Mouse (Mus musculus) lung, postnatal 14 days (tissue): ENCODE data around the gene Nmbr.

Experiments
- DNase-seq: peaks from one replicate; pipeline ENCODE4 v3.0.0; 2021

Nmbr gene

GRCm38 (mm10) chr10:14705072-14706066 lies at the start of gene Nmbr, which contains the start of gene Vta1:
Gene Nmbr, plus strand, starts transcription at chr10:14705591.
Gene Vta1, minus strand, starts transcription at chr10:14705560.
- DNase-seq: peak; percentile 97

- no peak for DNase-seq
These were observed 44.5 kb upstream of the Nmbr start for GRCm38 (mm10) chr10:14660875-14661274.

- DNase-seq: no peak
These were observed 39.2 kb upstream of the Nmbr start for GRCm38 (mm10) chr10:14666147-14666546.

GRCm38 (mm10) chr10:14685663-14686062 lies 19.7 kb upstream of the Nmbr start:
- DNase-seq: no peak

- no peak for DNase-seq
These were observed 16.5 kb upstream of the Nmbr start for GRCm38 (mm10) chr10:14688785-14689442.

GRCm38 (mm10) chr10:14690349-14690748 lies 15.0 kb upstream of the Nmbr start:
- no peak for DNase-seq

GRCm38 (mm10) chr10:14703239-14703638 lies 2.2 kb upstream of the Nmbr start:
- no peak for DNase-seq

GRCm38 (mm10) chr10:14703830-14704420 lies 1.5 kb upstream of the Nmbr start:
- DNase-seq: no peak

GRCm38 (mm10) chr10:14718114-14718513 lies 12.7 kb downstream of the Nmbr start, which contains the start of gene Gje1:
Gene Gje1, minus strand, starts transcription at chr10:14718214.
- no peak for DNase-seq

GRCm38 (mm10) chr10:14725671-14726070 lies 20.3 kb downstream of the Nmbr start:
- no peak for DNase-seq

- DNase-seq: peak; percentile 31
These were observed 28.9 kb downstream of the Nmbr start for GRCm38 (mm10) chr10:14734285-14734684.

- DNase-seq: no peak
These were observed 54.5 kb downstream of the Nmbr start for GRCm38 (mm10) chr10:14759665-14760558.

- DNase-seq: no peak
These were observed 55.2 kb downstream of the Nmbr start for GRCm38 (mm10) chr10:14760618-14761017.

- DNase-seq: no peak
These were observed 65.0 kb downstream of the Nmbr start for GRCm38 (mm10) chr10:14770227-14770910.

- DNase-seq: no peak
These were observed 69.1 kb downstream of the Nmbr start for GRCm38 (mm10) chr10:14774499-14774898.

- no peak for DNase-seq
These were observed 84.6 kb downstream of the Nmbr start for GRCm38 (mm10) chr10:14789969-14790368.

- DNase-seq: no peak
These were observed 111.6 kb downstream of the Nmbr start for GRCm38 (mm10) chr10:14816970-14817369.
